Mouse (Mus musculus): Measurements from ENCODE around the gene Srp9.

- TF ChIP-seq POLR2A (IDR thresholded peaks at IDR 0.05; ENCODE audit: low read depth, low read length), result no peak
- no peak for TF ChIP-seq CTCF (IDR thresholded peaks at IDR 0.05; ENCODE audit: extremely low read depth, insufficient read depth, insufficient read length, insufficient replicate concordance)
These were observed 31.1 kb upstream of the Srp9 start for GRCm38 (mm10) chr1:182093407-182093806.

Data from spleen, adult 2 months (tissue).